Mouse (Mus musculus): Measurements from ENCODE around the gene Tmem19.
"Not testable (repeated sequence)": the region's sequence is repeated elsewhere in the genome, so short reads cannot be mapped to it uniquely, and the experiment has no call there.

The Tmem19 gene

DNA sequence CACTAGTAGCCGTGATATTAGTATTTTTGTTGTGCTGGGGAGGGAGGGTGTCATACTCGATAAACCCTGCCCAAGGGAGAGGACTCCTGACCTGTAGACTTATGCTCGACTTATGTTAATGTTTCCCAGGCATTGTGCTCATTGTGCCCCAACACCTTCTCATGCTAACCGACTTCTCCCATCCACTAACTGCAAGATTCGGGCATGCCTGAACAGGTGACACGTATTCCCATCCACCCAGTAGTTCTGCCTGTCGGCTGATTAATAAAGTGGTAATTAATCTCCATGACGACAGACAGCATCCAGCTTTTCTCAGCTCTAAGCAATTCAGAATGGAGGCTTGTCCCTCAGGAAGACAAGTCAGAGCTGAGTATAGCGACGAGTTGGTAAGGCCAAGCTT, 13.3 kb downstream of the Tmem19 start:
- DNase-seq (ENCODE audit: low spot score in 2 of 2): no peak

- DNase-seq (ENCODE audit: low spot score in 2 of 2): no peak
Measured at GRCm38 (mm10) chr10:115348131-115348530, 14.2 kb downstream of the Tmem19 start.

DNA sequence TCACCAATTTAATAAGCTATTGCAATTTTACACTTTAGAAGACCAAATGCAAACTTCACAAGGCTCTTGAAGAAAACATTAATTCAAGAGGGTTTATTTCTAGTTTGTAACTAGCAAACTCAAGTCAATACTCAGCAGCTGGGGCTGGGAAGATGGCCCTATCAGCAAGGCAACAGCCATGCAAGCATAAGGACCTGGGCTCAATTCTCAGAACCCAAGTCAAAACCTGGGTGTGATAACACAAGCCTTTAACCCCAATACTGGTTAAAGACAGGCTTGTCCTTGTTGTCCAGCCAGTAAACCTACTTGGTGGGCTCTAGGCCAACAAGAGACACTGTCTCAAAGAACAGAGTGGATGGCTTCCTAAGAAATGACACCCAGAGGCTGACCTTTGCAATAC, 15.9 kb downstream of the Tmem19 start:
- DNase-seq (ENCODE audit: low spot score in 2 of 2): no peak

DNA sequence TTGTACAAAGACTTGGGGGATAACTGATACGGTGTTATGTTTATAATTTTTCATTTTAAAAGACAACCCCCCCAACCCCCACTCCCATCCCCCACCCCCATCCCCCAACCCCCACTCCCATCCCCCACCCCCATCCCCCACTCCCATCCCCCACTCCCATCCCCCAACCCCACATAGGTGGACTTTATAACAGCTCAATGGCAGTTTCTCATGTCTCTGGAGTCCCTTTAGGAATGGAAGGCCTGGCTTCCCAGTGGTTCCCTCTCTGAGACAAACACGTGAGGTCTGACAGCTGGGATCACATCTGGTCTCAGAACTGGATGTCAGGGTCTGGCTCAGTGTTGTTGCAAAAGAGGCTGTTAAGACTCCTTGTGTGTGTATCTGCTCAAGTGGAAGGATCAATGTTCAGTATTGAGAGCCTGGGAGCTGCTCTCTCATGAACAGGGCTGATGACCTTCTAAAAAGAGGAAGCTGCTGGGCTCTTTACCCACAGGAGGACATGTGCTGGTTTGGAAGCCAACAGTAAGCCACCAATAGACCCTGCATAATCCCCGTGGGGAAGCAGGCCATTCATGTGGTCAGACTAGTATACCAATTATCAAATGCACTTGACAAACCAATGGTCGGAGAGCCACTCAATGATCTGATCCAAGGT, 19.4 kb downstream of the Tmem19 start:
- DNase-seq (ENCODE audit: low spot score in 2 of 2): no peak

DNA sequence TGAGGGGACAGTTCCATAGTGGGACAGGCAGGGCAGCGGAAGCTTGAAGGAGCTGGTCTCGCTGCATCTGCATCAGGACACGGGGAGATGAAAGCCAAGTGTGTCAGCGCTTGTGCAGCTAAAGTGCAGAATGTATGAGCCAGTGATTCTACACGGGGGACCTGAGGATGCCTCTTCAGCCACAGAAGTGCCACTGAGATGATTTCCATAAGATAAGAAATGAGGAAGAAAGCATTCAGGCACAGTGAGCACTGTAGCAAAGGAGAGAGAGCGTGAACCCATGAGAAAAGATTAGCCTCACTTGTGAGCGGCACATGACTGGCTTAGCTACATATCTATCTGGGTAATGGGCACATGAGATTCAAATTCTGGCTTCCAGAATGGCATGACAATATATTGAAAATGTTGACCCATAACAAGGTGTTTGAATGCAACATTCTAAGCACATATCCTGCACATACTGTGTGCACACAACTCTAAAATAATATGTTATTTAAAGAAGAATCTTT, 22.4 kb downstream of the Tmem19 start:
- no peak for DNase-seq (ENCODE audit: low spot score in 2 of 2)

- no peak for DNase-seq (ENCODE audit: low spot score in 2 of 2)
Measured at GRCm38 (mm10) chr10:115336901-115337300, 25.4 kb downstream of the Tmem19 start.

- no peak for DNase-seq (ENCODE audit: low spot score in 2 of 2)
Measured at GRCm38 (mm10) chr10:115333528-115333927, 28.8 kb downstream of the Tmem19 start.

DNA sequence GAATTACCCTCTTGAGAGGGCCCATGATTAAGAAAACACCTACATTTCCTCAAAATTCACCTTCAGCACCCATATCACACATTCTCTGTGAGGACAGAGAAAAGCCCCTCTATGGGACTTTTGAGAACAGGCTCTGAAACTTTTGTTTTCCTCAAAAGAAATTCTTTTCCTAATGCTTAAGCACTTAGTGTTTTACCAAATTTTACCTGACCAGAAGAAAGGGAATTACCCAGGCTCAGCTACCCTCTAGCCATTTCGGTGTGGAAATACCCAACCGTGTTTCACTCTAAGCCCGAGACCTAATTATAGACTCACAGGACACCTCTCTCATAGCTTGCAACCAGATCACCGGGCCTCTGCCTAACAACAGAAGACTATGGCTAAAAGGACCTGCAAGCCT, 29.3 kb downstream of the Tmem19 start:
- no peak for DNase-seq (ENCODE audit: low spot score in 2 of 2)

GRCm38 (mm10) chr10:115332420-115332952, 29.8 kb downstream of the Tmem19 start:
- DNase-seq (ENCODE audit: low spot score in 2 of 2): no peak

DNA sequence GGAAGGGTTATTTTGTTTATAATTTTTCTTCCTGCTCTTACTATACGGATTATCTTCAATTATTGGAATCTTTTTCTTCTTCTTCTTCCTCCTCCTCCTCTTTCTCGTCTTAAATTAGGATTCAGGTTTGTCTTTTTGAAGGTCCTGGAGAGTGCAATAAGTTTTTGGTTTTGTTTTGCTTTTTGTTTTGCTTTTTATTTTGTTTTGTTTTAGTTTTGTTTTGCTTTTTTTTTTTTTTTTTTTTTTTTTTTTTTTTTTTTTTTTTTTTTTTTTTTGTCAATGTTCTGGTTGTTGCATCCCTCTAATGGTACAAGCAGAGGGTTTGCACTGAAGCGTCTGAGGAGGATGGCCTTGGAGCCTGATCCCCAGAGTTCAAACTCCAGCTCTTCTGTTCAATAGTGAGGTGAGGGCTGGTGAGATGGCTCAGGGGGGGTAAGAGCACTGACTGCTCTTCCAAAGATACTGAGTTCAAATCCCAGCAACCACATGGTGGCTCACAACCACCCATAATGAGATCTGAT, 33.2 kb downstream of the Tmem19 start:
- DNase-seq (ENCODE audit: low spot score in 2 of 2): no peak

GRCm38 (mm10) chr10:115328514-115328913, 33.8 kb downstream of the Tmem19 start:
- no peak for DNase-seq (ENCODE audit: low spot score in 2 of 2)

DNA sequence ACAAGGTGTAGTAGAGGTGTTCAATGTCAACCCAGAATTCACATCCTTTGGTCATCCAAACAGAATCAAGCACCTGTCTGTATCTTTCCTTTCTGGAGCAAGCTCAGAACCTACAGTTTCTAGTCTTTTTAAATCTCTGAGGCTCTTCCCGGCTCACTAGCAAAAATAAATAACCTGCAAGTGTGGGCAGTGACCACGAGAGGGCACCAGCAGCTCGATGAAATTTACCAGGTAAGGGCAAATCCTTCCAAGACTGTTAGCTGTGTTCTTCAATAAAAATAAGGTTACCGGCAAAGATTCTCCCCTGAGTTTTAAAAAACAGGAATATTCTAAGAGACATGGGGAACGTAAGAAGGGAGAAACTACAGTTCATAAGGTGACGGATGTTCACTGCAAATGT, 39.0 kb downstream of the Tmem19 start:
- DNase-seq (ENCODE audit: low spot score in 2 of 2): peak; percentile 50 to 56

- no peak for DNase-seq (ENCODE audit: low spot score in 2 of 2)
Measured at GRCm38 (mm10) chr10:115321317-115322035, 40.8 kb downstream of the Tmem19 start.

GRCm38 (mm10) chr10:115318388-115318787, 43.9 kb downstream of the Tmem19 start:
- not testable (repeated sequence) for DNase-seq (ENCODE audit: low spot score in 2 of 2)

GRCm38 (mm10) chr10:115316313-115316712, 46.0 kb downstream of the Tmem19 start:
- DNase-seq (ENCODE audit: low spot score in 2 of 2): no peak

DNA sequence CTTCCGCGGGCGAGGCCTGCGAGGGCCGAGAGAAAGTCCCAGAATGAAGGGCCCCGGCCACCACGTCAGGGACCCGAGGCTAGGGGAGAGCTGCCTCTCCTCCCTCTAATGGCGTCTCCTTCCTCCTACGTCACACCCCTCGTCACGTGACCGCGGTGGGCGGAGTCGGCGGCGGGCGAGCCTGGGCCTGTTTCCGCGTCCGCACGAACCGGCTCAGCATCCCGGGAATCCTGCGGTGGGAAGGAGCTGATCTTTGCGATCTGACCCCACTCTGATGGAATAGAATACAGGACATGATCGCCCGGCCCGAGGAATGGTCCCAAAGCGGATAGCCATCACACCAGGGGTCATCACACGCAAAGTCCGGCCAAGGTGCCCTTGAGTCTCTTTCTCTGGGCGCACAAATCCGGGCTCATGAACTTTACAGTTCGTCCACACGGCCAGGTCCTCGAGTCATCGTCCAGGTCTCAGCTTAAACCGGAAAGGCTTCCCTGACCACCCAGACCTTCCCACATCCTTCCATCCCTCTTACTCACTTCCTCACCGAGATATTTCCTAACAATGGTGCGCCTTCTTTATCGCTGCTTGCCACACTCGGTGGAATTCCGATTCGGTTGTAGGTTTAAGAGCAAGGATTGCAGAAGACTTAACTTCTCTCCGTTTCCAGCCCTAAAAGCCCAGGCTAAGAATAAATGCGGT, 46.7 kb downstream of the Tmem19 start, which contains the start of gene Rab21:
TSS of gene Rab21 (minus strand) at position 122 of the 699 bp plus-strand sequence.
- DNase-seq (ENCODE audit: low spot score in 2 of 2): peak; percentile 96 to 100

DNA sequence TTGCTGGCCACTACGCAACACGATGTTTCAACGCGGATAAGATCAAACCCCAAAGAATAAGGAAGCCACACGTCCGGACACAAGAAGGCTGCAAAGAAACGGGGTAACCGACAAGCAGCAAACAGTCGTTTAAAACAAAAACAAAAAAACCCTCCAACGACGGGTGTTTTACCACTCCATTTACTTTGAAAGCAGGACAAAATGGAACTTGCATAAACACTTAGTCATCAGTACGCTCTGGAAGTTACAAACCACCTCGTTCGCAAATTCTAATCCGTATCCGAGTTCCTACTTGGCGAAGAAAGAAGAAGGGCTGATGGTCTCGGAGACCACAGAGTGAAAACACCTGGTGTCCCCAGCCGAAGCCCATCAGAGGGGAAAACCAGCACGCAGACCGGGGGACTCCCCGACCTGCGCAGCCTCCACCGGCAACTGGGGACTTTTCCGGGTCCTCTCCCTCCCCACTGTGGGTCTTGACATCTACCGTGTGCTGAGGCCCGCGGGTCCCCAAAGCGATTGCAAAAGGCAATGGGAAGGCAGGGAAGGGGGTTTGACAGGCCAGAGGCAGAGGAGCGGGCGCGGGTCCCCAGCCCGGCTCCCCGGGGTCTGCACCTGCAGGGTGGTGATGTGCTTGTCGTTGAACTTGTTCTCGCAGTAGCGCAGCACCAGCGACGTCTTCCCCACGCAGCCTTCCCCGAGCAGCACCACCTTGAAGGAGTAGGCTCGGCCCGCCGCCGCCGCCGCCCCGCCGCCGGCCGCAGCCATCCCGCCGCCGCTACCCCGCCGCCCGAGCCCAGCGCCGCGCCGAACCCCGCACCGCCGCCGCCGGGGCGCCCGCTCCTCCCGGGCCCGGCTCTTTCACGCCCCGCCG, 47.5 kb downstream of the Tmem19 start:
- peak in 1 of 2 experiments; percentile 71 for DNase-seq (ENCODE audit: low spot score in 2 of 2)

GRCm38 (mm10) chr10:115314287-115314581, 48.1 kb downstream of the Tmem19 start:
- DNase-seq (ENCODE audit: low spot score in 2 of 2): no peak

DNA sequence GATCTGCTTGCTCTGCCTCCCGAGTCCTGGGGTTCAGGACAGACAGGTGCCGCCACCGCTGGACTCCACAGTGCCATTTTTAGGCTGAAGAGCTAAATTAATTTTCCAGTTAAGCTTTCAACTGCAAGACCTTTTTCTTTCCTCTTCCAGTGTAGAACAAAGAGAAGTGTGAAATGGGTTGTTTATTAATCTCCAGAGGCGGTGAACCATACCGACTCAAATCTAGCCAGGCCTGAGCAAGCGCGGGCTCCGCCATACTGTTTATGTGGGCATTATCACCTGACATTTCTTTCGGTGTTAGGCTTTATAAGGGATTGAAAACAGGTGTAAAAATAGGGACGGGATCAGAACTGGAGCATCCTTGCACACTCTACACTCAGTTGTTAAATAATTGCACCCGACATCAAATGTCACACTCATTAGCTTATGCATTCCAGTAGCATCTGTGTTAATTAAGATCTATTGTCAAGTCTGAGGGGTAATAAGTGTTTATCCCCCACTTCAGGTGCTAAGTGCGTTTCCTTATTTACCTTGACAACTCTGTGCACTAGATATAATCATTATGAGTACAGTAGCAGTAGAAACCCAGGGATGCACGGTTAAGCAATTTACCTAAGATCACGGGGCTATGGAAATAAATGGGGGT, 48.5 kb downstream of the Tmem19 start:
- no peak for DNase-seq (ENCODE audit: low spot score in 2 of 2)

- no peak for DNase-seq (ENCODE audit: low spot score in 2 of 2)
Measured at GRCm38 (mm10) chr10:115312732-115313131, 49.6 kb downstream of the Tmem19 start.

DNA sequence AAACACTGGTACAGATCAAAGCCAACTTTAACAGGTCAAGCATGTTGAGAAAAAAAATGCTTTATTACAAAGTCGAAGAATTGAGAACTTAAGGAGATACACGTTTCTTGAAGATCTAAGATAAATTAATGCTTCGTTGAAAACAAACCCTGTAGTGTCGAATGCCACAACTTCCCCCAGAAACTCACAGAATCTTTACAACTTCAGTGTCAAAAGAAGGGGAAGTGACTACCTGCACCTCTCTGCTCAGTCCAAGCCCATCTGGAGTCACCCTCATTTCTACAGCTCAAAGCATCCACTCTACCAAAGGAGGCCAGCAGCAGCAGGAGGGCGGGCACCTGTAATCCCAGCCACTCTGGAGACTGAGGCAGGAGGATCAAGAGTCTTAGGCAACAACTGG, 50.1 kb downstream of the Tmem19 start:
- DNase-seq (ENCODE audit: low spot score in 2 of 2): no peak

Measured in urinary bladder, adult 18-20 months (tissue).